Mouse (Mus musculus): ENCODE results near the gene Sp6.
A peak's percentile ranks its signal among the peaks of the same experiment; 100 is the strongest.

The Sp6 gene

GRCm38 (mm10) chr11:97013121-97013670, at the start of gene Sp6:
Sp6 (plus strand) TSS chr11:97013394.
- no peak for DNase-seq (ENCODE audit: low spot score in 2 of 2)

- peak; percentile 92 to 93 for DNase-seq (ENCODE audit: low spot score in 2 of 2)
Measured at GRCm38 (mm10) chr11:96963580-96963979, 49.6 kb upstream of the Sp6 start.

GRCm38 (mm10) chr11:96966172-96966571, 47.0 kb upstream of the Sp6 start:
- DNase-seq (ENCODE audit: low spot score in 2 of 2) = no peak

GRCm38 (mm10) chr11:96966914-96967543, 46.2 kb upstream of the Sp6 start:
- no peak for DNase-seq (ENCODE audit: low spot score in 2 of 2)

- no peak for DNase-seq (ENCODE audit: low spot score in 2 of 2)
Measured at GRCm38 (mm10) chr11:96967544-96968269, 45.5 kb upstream of the Sp6 start.

GRCm38 (mm10) chr11:96968476-96968875, 44.7 kb upstream of the Sp6 start:
- DNase-seq (ENCODE audit: low spot score in 2 of 2) = no peak

GRCm38 (mm10) chr11:96969280-96969722, 43.9 kb upstream of the Sp6 start:
- no peak for DNase-seq (ENCODE audit: low spot score in 2 of 2)

- peak; percentile 35 to 44 for DNase-seq (ENCODE audit: low spot score in 2 of 2)
Measured at GRCm38 (mm10) chr11:96969746-96970145, 43.4 kb upstream of the Sp6 start.

GRCm38 (mm10) chr11:96970341-96970740, 42.9 kb upstream of the Sp6 start:
- DNase-seq (ENCODE audit: low spot score in 2 of 2) = no peak

- no peak for DNase-seq (ENCODE audit: low spot score in 2 of 2)
Measured at GRCm38 (mm10) chr11:96972906-96973305, 40.3 kb upstream of the Sp6 start.

- DNase-seq (ENCODE audit: low spot score in 2 of 2) = no peak
Measured at GRCm38 (mm10) chr11:96973426-96973964, 39.7 kb upstream of the Sp6 start.

GRCm38 (mm10) chr11:96974813-96975212, 38.4 kb upstream of the Sp6 start:
- no peak for DNase-seq (ENCODE audit: low spot score in 2 of 2)

GRCm38 (mm10) chr11:96975511-96976378, 37.4 kb upstream of the Sp6 start:
- no peak for DNase-seq (ENCODE audit: low spot score in 2 of 2)

- DNase-seq (ENCODE audit: low spot score in 2 of 2) = no peak
Measured at GRCm38 (mm10) chr11:96976379-96976687, 36.9 kb upstream of the Sp6 start.

GRCm38 (mm10) chr11:96976911-96977591, 36.1 kb upstream of the Sp6 start:
- DNase-seq (ENCODE audit: low spot score in 2 of 2) = peak in 1 of 2 experiments; percentile 72

- peak; percentile 99 to 100 for DNase-seq (ENCODE audit: low spot score in 2 of 2)
Measured at GRCm38 (mm10) chr11:96977606-96978400, 35.4 kb upstream of the Sp6 start.

- DNase-seq (ENCODE audit: low spot score in 2 of 2) = no peak
Measured at GRCm38 (mm10) chr11:96978401-96979246, 34.6 kb upstream of the Sp6 start.

GRCm38 (mm10) chr11:96979329-96979728, 33.9 kb upstream of the Sp6 start:
- no peak for DNase-seq (ENCODE audit: low spot score in 2 of 2)

- no peak for DNase-seq (ENCODE audit: low spot score in 2 of 2)
Measured at GRCm38 (mm10) chr11:96980021-96980420, 33.2 kb upstream of the Sp6 start.

GRCm38 (mm10) chr11:96981461-96981860, 31.7 kb upstream of the Sp6 start:
- no peak for DNase-seq (ENCODE audit: low spot score in 2 of 2)
